Mouse (Mus musculus) liver, adult 2 months (tissue): ENCODE data around the gene Otulinl.

Source experiments
- CTCF ChIP-seq: fragments of 200-500 bp; IDR thresholded peaks from 2 replicates; pipeline ENCODE4 v1.5.1; 2011; ENCODE audit warnings: low read depth, low read length, control low read depth
- POLR2A ChIP-seq: fragments of 200-500 bp; IDR thresholded peaks from 2 replicates; pipeline ENCODE4 v1.6.1; 2011; ENCODE audit warnings: low read length, control low read depth; ENCODE audit not compliant: insufficient read depth; ENCODE audit errors: extremely low read depth

DNA sequence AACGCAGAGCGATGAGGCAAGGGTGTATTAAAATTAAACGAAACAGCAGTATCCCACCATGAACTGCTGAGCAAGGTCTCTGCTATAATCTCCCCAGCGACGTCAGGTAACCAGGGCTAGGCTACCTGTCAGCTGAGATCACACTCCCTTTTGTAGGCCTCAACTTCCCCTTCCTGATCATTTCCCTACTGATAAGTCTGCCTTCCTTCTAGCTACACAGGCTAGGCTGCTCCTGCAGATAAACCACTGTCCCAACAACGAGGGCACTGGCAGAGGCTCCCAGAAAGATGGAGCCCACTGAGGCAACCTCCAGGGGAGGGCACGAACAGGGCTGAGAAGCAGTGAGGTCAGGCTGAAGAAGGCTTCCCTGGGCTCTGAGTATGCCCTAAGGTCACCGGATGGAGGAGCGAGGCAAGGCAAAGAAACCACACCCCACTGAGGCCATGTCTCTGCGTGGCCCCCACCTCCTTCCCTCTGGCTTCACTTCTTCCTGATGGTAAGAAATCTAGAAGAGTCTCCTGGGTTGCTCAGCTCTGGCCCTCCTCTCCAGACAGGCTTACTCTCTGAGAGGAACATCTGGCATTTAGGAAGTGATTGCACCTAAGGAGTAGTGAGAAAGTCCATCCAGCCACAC lies 9.7 kb downstream of the Otulinl start:
- TF ChIP-seq POLR2A: no peak
- TF ChIP-seq CTCF: no peak
